Mouse (Mus musculus) neural tube, embryonic 14.5 days (tissue): ENCODE measurements around the gene Fastk. TPM values are rescaled to one million over a fixed set of nuclear protein-coding genes. Genes with fewer than 3 reads are reported as not detected.

Source experiments
- ATAC-seq: fragments of 200-750 bp; cut with Nextera tagmentation; 2 replicates; pipeline ENCODE4 v1.8.0; 2017; ENCODE audit warnings: low read depth, mild to moderate bottlenecking, moderate TSS enrichment, moderate library complexity
- H3K27ac ChIP-seq: fragments of 300-500 bp; sonication (generic); 2 replicates; pipeline ENCODE4 v1.5.1; 2014; ENCODE audit warnings: low read depth, mild to moderate bottlenecking, control low read depth, low read length, moderate library complexity, mixed read lengths
- H3K27me3 ChIP-seq: fragments of 300-500 bp; sonication (generic); 2 replicates; pipeline ENCODE4 v1.6.1; 2014; ENCODE audit warnings: low read length; ENCODE audit not compliant: control insufficient read depth, insufficient read depth
- H3K36me3 ChIP-seq: fragments of 300-500 bp; sonication (generic); 2 replicates; pipeline ENCODE4 v1.6.1; 2014; ENCODE audit warnings: low read length, mixed read lengths; ENCODE audit not compliant: control insufficient read depth, insufficient read depth
- H3K4me1 ChIP-seq: fragments of 300-500 bp; sonication (generic); 2 replicates; pipeline ENCODE4 v1.6.1; 2014; ENCODE audit warnings: low read length; ENCODE audit not compliant: control insufficient read depth, insufficient read depth
- H3K4me2 ChIP-seq: fragments of 300-500 bp; sonication (generic); 2 replicates; pipeline ENCODE4 v1.6.1; 2014; ENCODE audit warnings: mild to moderate bottlenecking, low read depth, low read length, control low read depth
- H3K4me3 ChIP-seq: fragments of 300-500 bp; sonication (generic); 2 replicates; pipeline ENCODE4 v1.5.1; 2014; ENCODE audit warnings: low read depth, low read length, control low read depth, mixed read lengths
- H3K9ac ChIP-seq: fragments of 300-500 bp; sonication (generic); replicated peaks from 2 replicates; pipeline ENCODE4 v1.6.1; 2014; ENCODE audit warnings: low read depth, mild to moderate bottlenecking, control low read depth, low read length, mixed read lengths
- H3K9me3 ChIP-seq: fragments of 300-500 bp; sonication (generic); 2 replicates; pipeline ENCODE4 v1.6.1; 2016; ENCODE audit warnings: low read length; ENCODE audit not compliant: control insufficient read depth
- WGBS: fragments of 180-500 bp; shearing (Covaris S2); extraction: QIAGEN DNeasy Blood & Tissue Kit; methylation state at CpG from one replicate; pipeline ENCODE4 v1.1.7; 2014; 5-methylcytosine and 5-hydroxymethylcytosine counted together
- polyA plus RNA-seq: library from polyadenylated mRNA; unstranded; fragments of >200 nt; fragmentation: Nextera tagmentation; extraction: Ambion mirVana; gene quantifications from 2 replicates; pipeline ENCODE4 v1.2.1, GENCODE M21; 2014

The Fastk gene
- polyA plus RNA-seq, 1 experiment from 2014 or later, result 97.7 TPM

- Histone ChIP-seq H3K4me2 (no peak overlapping the region), H3K36me3 (peaks cover 15% of the 10 kb centered on the region; the same call in 1 of the 2 replicates), H3K4me3 (no peak overlapping the region), H3K27ac (no peak overlapping the region), H3K9me3 (no peaks in the 10 kb centered on the region), H3K4me1 (peaks cover 26% of the 10 kb centered on the region; the same call in 1 of the 2 replicates), H3K9ac (no peak overlapping the region), H3K27me3 (no peaks in the 10 kb centered on the region)
- no peak for ATAC-seq
- WGBS, result 17% methylated on average over 12 of the region's 12 CpGs
Measured at GRCm38 (mm10) chr5:24427285-24427633, 17.8 kb downstream of the Fastk start.

- ATAC-seq, result no peak
- WGBS, result 8% methylated on average over 9 of the region's 9 CpGs
- H3K4me2 ChIP-seq, result peak overlapping the region; percentile 83; the same call in 1 of the 2 replicates
- H3K36me3 ChIP-seq, result peaks cover 12% of the 10 kb centered on the region; the same call in 1 of the 2 replicates
- no peak overlapping the region for H3K27ac ChIP-seq
- peaks cover 26% of the 10 kb centered on the region; the same call in 1 of the 2 replicates for H3K4me1 ChIP-seq
- no peaks in the 10 kb centered on the region for H3K27me3 ChIP-seq
- no peak overlapping the region for H3K9ac ChIP-seq
- no peaks in the 10 kb centered on the region for H3K9me3 ChIP-seq
- H3K4me3 ChIP-seq, result no peak overlapping the region
Measured at GRCm38 (mm10) chr5:24426556-24427284, 18.4 kb downstream of the Fastk start.

- peak overlapping the region; percentile 52; the same call in 1 of the 2 replicates for H3K4me3 ChIP-seq
- H3K27ac ChIP-seq, result no peak overlapping the region
- H3K4me2 ChIP-seq, result peak overlapping the region; percentile 83
- H3K27me3 ChIP-seq, result no peaks in the 10 kb centered on the region
- 1% methylated on average over 10 of the region's 10 CpGs for WGBS
- no peaks in the 10 kb centered on the region for H3K9me3 ChIP-seq
- peaks cover 26% of the 10 kb centered on the region; the same call in 1 of the 2 replicates for H3K4me1 ChIP-seq
- peak overlapping the region; percentile 39; the same call in 1 of the 2 replicates for H3K9ac ChIP-seq
- peaks cover 7% of the 10 kb centered on the region; the same call in 1 of the 2 replicates for H3K36me3 ChIP-seq
- no peak for ATAC-seq
Measured at GRCm38 (mm10) chr5:24426037-24426432, 19.1 kb downstream of the Fastk start.

- WGBS, result under 1% methylated on average over 26 of the region's 30 CpGs
- Histone ChIP-seq H3K9ac (peak overlapping the region; percentile 39), H3K36me3 (peaks cover 2% of the 10 kb centered on the region; the same call in 1 of the 2 replicates), H3K4me3 (peak overlapping the region; percentile 52), H3K4me2 (peak overlapping the region; percentile 83), H3K27ac (no peak overlapping the region), H3K9me3 (no peaks in the 10 kb centered on the region), H3K27me3 (no peaks in the 10 kb centered on the region), H3K4me1 (peaks cover 26% of the 10 kb centered on the region; the same call in 1 of the 2 replicates)
- ATAC-seq, result no peak
Measured at GRCm38 (mm10) chr5:24425421-24426036, 19.6 kb downstream of the Fastk start.

GRCm38 (mm10) chr5:24424861-24425411 lies 20.2 kb downstream of the Fastk start:
- H3K27ac ChIP-seq, result peak overlapping the region; percentile 64
- WGBS, result under 1% methylated on average over 46 of the region's 60 CpGs
- H3K36me3 ChIP-seq, result no peaks in the 10 kb centered on the region; the same call in 1 of the 2 replicates
- peak overlapping the region; percentile 52 for H3K4me3 ChIP-seq
- peak overlapping the region; percentile 39 for H3K9ac ChIP-seq
- no peak for ATAC-seq
- no peaks in the 10 kb centered on the region for H3K27me3 ChIP-seq
- peak overlapping the region; percentile 83 for H3K4me2 ChIP-seq
- no peaks in the 10 kb centered on the region for H3K9me3 ChIP-seq
- H3K4me1 ChIP-seq, result peaks cover 26% of the 10 kb centered on the region; the same call in 1 of the 2 replicates

GRCm38 (mm10) chr5:24424004-24424781 lies 20.9 kb downstream of the Fastk start:
- Histone ChIP-seq H3K4me1 (peaks cover 26% of the 10 kb centered on the region; the same call in 1 of the 2 replicates), H3K27me3 (no peaks in the 10 kb centered on the region), H3K36me3 (peaks cover under 1% of the 10 kb centered on the region; the same call in 1 of the 2 replicates), H3K9me3 (no peaks in the 10 kb centered on the region), H3K27ac (peak overlapping the region; percentile 86), H3K4me3 (peak overlapping the region; percentile 52), H3K4me2 (peak overlapping the region; percentile 83), H3K9ac (peak overlapping the region; percentile 56)
- no peak; the same call in 1 of the 2 replicates for ATAC-seq
- WGBS, result 13% methylated on average over 21 of the region's 21 CpGs

GRCm38 (mm10) chr5:24423129-24424003 lies 21.7 kb downstream of the Fastk start, which contains the start of the genes Cdk5 and Slc4a2:
Gene Cdk5, minus strand, starts transcription at chr5:24423530.
Gene Slc4a2, plus strand, starts transcription at chr5:24423837.
- peak within 1 kb of the TSS; percentile 80 for H3K9ac ChIP-seq
- peak within 1 kb of the TSS; percentile 83 for H3K4me2 ChIP-seq
- H3K27me3 ChIP-seq, result no peaks in the 10 kb centered on the region
- under 1% methylated on average over 46 of the region's 46 CpGs for WGBS
- peak within 1 kb of the TSS; percentile 86 for H3K27ac ChIP-seq
- peak within 1 kb of the TSS; percentile 52 for H3K4me3 ChIP-seq
- H3K4me1 ChIP-seq, result peaks cover 26% of the 10 kb centered on the region; the same call in 1 of the 2 replicates
- ATAC-seq, result peak; percentile 97
- H3K36me3 ChIP-seq, result peaks cover 7% of the 10 kb centered on the region; the same call in 1 of the 2 replicates
- H3K9me3 ChIP-seq, result no peaks in the 10 kb centered on the region
